Mouse (Mus musculus) heart, adult 2 months (tissue): ENCODE data around the gene Hspa1a. TPM values are rescaled to one million over a fixed set of nuclear protein-coding genes. Genes with fewer than 3 reads are reported as not detected.
"Not testable (repeated sequence)": the region's sequence is repeated elsewhere in the genome, so short reads cannot be mapped to it uniquely, and the experiment has no call there.

Source experiments
- DNase-seq, 2 experiments: peaks; one replicate each; pipeline ENCODE4 v3.0.0; 2021
- H3K27ac ChIP-seq: fragments of 200-600 bp; 2 replicates; pipeline ENCODE4 v1.8.1; 2022
- H3K27me3 ChIP-seq: fragments of 200-500 bp; 2 replicates; pipeline ENCODE4 v1.6.1; 2012; ENCODE audit warnings: mild to moderate bottlenecking, low read length, inconsistent platforms, mixed read lengths; ENCODE audit not compliant: control insufficient read depth, insufficient read depth
- H3K36me3 ChIP-seq: fragments of 200-500 bp; 2 replicates; pipeline ENCODE4 v1.6.1; 2012; ENCODE audit warnings: low read length, inconsistent platforms; ENCODE audit not compliant: control insufficient read depth, insufficient read depth
- H3K4me1 ChIP-seq: fragments of 200-500 bp; 2 replicates; pipeline ENCODE4 v1.6.1; 2011; ENCODE audit warnings: low read length; ENCODE audit not compliant: control insufficient read depth, insufficient read depth
- H3K4me3 ChIP-seq: fragments of 200-600 bp; 2 replicates; pipeline ENCODE4 v1.8.1; 2022
- H3K79me2 ChIP-seq: fragments of 200-500 bp; replicated peaks from 2 replicates; pipeline ENCODE4 v1.6.1; 2012; ENCODE audit warnings: mild to moderate bottlenecking, inconsistent platforms, low read length, moderate library complexity, mixed read lengths; ENCODE audit not compliant: control insufficient read depth, insufficient read depth
- H3K9ac ChIP-seq: fragments of 200-500 bp; 2 replicates; pipeline ENCODE4 v1.6.1; 2012; ENCODE audit warnings: low read depth, mild to moderate bottlenecking, control low read depth, inconsistent platforms, low read length, mixed read lengths
- CTCF ChIP-seq: fragments of 200-600 bp; IDR thresholded peaks from 2 replicates; pipeline ENCODE4 v1.8.1; 2022; ENCODE audit warnings: antibody characterized with exemption, mild to moderate bottlenecking, moderate library complexity
- EP300 ChIP-seq: fragments of 200-500 bp; IDR thresholded peaks from 2 replicates; pipeline ENCODE4 v1.6.1; 2011; ENCODE audit warnings: low read depth, low read length, control low read depth; ENCODE audit not compliant: insufficient read depth
- POLR2A ChIP-seq: fragments of 200-500 bp; IDR thresholded peaks from 2 replicates; pipeline ENCODE4 v1.6.1; 2011; ENCODE audit warnings: mild to moderate bottlenecking, low read depth, low read length, control low read depth; ENCODE audit not compliant: insufficient read depth
- WGBS: fragments of 180-500 bp; shearing (Covaris S2); methylation state at CpG from one replicate; pipeline ENCODE4 v1.1.7; 2018; 5-methylcytosine and 5-hydroxymethylcytosine counted together
- intact Hi-C: fragments of 180-260 bp; cut with DNase I; formaldehyde crosslinking; loops from one replicate; pipeline ENCODE4 v1.15.1; 2025
- polyA plus RNA-seq: library from polyadenylated mRNA; depleted of rRNA; stranded (reverse); fragments of >200 nt; gene quantifications from 2 replicates; pipeline ENCODE4 v1.2.3, GENCODE M21; 2012
- total RNA-seq, 2 experiments: library from RNA; stranded (reverse); gene quantifications; 2 replicates each; pipeline ENCODE4 v1.2.3; 2021

Gene Hspa1a
- total and polyA plus RNA-seq, 3 experiments, result 3.3 to 9.8 (median 5.9) TPM

DNA sequence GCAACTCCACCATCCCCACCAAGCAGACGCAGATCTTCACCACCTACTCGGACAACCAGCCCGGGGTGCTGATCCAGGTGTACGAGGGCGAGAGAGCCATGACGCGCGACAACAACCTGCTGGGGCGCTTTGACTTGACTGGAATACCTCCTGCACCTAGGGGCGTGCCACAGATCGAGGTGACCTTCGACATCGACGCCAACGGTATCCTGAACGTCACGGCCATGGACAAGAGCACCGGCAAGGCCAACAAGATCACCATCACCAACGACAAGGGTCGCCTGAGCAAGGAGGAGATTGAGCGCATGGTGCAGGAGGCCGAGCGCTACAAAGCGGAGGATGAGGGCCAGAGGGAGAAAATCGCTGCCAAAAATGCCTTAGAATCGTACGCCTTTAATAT lies 6.3 kb upstream of the Hspa1a start:
- 85% methylated on average over 27 of the region's 27 CpGs for WGBS
- intact Hi-C loops, result loop anchor here (10.0 kb wide), 1 partner anchor 1297 kb away; the partner anchor contains the start of gene Trim39
- no peak for TF ChIP-seq EP300
- TF ChIP-seq POLR2A, result no peak
- no peak for TF ChIP-seq CTCF
- Histone ChIP-seq H3K27me3 (no peaks in the 10 kb centered on the region), H3K27ac (no peak overlapping the region), H3K9ac (no peak overlapping the region), H3K4me1 (peaks cover 4% of the 10 kb centered on the region), H3K79me2 (no peaks in the 10 kb centered on the region), H3K36me3 (no peaks in the 10 kb centered on the region; the same call in 1 of the 2 replicates), H3K4me3 (no peak overlapping the region)
- no peak for DNase-seq

DNA sequence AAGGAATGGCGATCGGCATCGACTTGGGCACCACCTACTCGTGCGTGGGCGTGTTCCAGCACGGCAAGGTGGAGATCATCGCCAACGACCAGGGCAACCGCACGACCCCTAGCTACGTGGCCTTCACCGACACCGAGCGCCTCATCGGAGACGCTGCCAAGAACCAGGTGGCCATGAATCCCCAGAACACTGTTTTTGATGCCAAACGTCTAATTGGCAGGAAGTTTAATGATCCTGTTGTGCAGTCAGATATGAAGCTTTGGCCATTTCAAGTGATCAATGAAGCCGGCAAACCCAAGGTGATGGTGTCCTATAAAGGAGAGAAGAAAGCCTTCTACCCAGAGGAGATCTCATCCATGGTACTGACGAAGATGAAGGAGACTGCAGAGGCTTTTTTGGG lies 5.0 kb upstream of the Hspa1a start:
- no peaks in the 10 kb centered on the region for H3K79me2 ChIP-seq
- no peaks in the 10 kb centered on the region for H3K27me3 ChIP-seq
- H3K27ac ChIP-seq, result no peak overlapping the region
- peaks cover 1% of the 10 kb centered on the region; the same call in 1 of the 2 replicates for H3K4me1 ChIP-seq
- H3K9ac ChIP-seq, result no peak overlapping the region
- 91% methylated on average over 20 of the region's 20 CpGs for WGBS
- intact Hi-C loops, result loop anchor here (10.0 kb wide), 1 partner anchor 1298 kb away; the partner anchor contains the start of gene Trim39
- no peaks in the 10 kb centered on the region; the same call in 1 of the 2 replicates for H3K36me3 ChIP-seq
- no peak for DNase-seq
- no peak for TF ChIP-seq EP300
- no peak for TF ChIP-seq CTCF
- TF ChIP-seq POLR2A, result no peak
- no peak overlapping the region for H3K4me3 ChIP-seq

DNA sequence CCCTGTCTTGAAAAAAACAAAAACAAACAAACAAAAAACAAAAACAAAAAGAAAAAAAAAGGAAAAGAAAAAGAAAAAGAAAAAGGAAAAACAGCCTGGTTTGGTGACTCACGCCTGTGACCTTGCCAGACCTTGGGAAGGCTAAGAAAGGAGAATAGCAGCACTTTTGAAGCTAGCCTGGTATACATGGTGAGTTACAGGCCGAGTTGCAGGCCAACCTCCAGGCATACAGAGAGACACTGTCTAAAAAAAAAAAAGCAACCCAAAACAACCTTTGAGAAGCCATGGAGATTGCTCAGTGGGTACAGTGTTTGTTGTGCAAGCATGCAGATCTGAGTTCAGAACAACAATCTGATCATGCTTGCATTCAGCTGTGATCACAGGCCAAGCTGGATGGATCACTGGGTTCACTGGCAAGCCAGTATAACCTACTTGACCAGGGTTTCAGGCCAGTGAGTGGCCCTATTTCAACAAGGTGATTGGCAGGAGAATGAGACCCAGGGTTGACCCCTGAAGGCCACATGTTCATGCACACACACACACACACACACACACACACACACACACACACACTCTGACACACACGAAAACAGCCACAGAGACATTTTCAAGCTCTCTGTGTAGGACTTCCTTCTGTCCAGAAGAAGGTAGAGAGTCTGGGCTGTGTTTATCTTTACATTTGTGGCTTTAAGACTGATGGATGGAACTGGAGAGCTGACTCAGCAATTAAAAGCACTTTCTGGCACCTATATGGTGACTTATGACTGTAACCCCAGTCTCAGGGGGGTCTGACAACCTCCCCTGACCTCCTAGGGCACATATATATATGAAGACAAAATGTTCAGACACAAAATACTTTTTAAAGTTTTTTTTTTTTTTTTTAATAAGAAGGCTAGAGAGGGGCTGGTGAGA lies 3.9 kb upstream of the Hspa1a start:
- intact Hi-C loops, result loop anchor here (10.0 kb wide), 1 partner anchor 1299 kb away; the partner anchor contains the start of gene Trim39
- H3K4me3 ChIP-seq, result no peak overlapping the region
- peaks cover under 1% of the 10 kb centered on the region; the same call in 1 of the 2 replicates for H3K4me1 ChIP-seq
- no peak overlapping the region for H3K9ac ChIP-seq
- H3K36me3 ChIP-seq, result no peaks in the 10 kb centered on the region; the same call in 1 of the 2 replicates
- no peak overlapping the region for H3K27ac ChIP-seq
- WGBS, result 80% methylated on average over 3 of the region's 3 CpGs
- no peaks in the 10 kb centered on the region for H3K27me3 ChIP-seq
- no peak for TF ChIP-seq CTCF
- TF ChIP-seq EP300, result no peak
- TF ChIP-seq POLR2A, result no peak
- no peaks in the 10 kb centered on the region for H3K79me2 ChIP-seq
- no peak for DNase-seq

DNA sequence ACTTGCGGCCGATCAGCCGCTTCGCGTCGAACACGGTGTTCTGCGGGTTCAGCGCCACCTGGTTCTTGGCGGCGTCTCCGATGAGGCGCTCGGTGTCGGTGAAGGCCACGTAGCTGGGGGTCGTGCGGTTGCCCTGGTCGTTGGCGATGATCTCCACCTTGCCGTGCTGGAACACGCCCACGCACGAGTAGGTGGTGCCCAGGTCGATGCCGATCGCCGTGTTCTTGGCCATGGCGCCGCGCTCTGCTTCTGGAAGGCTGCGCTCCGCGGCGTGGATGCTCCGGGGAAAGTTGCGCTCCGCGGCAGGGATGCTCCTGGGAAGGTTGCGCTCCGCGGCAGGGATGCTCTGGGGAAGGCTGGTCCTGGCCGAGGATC lies 275 bp downstream of the Hspa1a start:
- DNase-seq, H3K27me3 ChIP-seq, H3K4me1 ChIP-seq, H3K36me3 ChIP-seq, H3K79me2 ChIP-seq: not testable (repeated sequence)
- Histone ChIP-seq H3K27ac (peak overlapping the region; percentile 96), H3K9ac (peak overlapping the region; percentile 79), H3K4me3 (peak overlapping the region; percentile 41)
- 3% methylated on average over 28 of the region's 43 CpGs for WGBS
- intact Hi-C loops, result loop anchor here (10.0 kb wide), 1 partner anchor 1303 kb away; the partner anchor contains the start of gene Trim39

DNA sequence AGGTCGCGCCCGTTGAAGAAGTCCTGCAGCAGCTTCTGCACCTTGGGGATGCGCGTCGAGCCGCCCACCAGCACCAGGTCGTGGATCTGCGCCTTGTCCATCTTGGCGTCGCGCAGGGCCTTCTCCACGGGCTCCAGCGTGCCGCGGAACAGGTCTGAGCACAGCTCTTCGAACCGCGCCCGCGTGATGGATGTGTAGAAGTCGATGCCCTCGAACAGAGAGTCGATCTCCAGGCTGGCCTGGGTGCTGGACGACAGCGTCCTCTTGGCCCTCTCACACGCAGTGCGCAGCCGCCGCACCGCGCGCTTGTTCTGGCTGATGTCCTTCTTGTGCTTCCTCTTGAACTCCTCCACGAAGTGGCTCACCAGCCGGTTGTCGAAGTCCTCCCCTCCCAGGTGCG lies 1.1 kb downstream of the Hspa1a start:
- H3K27me3 ChIP-seq, H3K79me2 ChIP-seq, H3K4me3 ChIP-seq, DNase-seq, H3K27ac ChIP-seq, H3K9ac ChIP-seq, H3K4me1 ChIP-seq, H3K36me3 ChIP-seq: not testable (repeated sequence)
- intact Hi-C loops, result loop anchor here (10.0 kb wide), 1 partner anchor 1304 kb away; the partner anchor contains the start of gene Trim39
- 26% methylated on average over 20 of the region's 37 CpGs for WGBS

DNA sequence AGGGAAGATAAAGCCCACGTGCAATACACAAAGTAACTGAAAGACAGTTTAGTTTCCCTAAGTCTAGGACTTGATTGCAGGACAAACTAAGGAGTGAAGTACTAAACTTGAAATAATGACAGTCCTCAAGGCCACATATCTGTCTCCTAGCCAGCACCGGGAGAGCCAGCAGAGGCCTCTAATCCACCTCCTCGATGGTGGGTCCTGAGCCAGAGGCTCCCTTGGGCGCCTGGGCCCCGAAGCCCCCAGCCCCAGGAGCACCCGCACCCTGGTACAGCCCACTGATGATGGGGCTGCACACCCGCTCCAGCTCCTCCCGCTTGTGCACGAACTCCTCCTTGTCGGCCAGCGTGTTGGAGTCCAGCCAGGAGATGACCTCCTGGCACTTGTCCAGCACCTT lies 2.1 kb downstream of the Hspa1a start, which contains the start of gene Gm20481:
Gene Gm20481 (plus strand): TSS at position 91 of the 400 bp plus-strand sequence.
- not testable (repeated sequence) for H3K4me3 ChIP-seq, H3K4me1 ChIP-seq, H3K27ac ChIP-seq, H3K9ac ChIP-seq, DNase-seq, H3K27me3 ChIP-seq, H3K79me2 ChIP-seq, H3K36me3 ChIP-seq
- 50% methylated on average over 8 of the region's 11 CpGs for WGBS
- intact Hi-C loops, result loop anchor here (10.0 kb wide), 1 partner anchor 1305 kb away; the partner anchor contains the start of gene Trim39
